Mouse (Mus musculus): ENCODE measurements around the gene Hemgn.

Gene Hemgn

DNA sequence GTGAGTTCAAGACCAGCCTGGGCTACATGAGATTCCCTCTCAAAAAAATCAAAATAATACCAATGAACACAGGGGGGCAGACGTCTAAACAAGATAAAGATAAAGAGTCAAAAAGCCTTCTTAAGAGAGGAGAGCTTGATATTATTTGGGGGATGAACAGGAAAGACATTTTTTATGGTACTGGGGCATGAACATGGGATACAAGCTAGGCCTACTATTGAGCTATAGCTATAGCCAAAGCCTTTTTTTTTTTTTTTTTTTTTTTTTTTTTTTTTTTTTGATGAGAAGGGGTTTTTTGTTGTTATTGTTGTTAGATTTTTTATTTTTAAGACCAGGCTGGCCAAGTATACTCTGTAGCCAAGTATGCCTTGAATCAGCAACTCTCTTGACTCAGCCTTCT is 1.2 kb downstream of the Hemgn start:
- no peak for DNase-seq (ENCODE audit: low spot score)

DNA sequence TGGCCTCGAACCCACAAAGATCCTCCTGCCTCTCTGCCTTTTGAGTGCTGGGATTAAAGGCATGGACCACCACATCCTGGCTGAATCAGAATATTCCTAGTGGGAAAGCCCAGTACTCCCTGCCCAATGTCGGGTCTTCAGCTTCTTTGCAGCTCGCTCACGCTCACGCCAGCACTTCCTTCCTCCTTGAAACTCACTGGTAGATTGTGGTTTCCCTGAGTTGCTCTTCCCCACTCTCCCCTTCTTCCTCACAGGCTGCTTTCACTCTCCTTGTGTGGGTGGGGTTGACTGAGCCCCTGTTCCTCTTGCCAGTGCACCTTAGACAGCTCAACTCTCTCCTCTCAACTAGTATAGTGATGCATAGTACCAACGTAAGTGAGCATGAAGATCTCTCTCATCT is 1.8 kb downstream of the Hemgn start:
- peak; percentile 63 for DNase-seq (ENCODE audit: low spot score)

DNA sequence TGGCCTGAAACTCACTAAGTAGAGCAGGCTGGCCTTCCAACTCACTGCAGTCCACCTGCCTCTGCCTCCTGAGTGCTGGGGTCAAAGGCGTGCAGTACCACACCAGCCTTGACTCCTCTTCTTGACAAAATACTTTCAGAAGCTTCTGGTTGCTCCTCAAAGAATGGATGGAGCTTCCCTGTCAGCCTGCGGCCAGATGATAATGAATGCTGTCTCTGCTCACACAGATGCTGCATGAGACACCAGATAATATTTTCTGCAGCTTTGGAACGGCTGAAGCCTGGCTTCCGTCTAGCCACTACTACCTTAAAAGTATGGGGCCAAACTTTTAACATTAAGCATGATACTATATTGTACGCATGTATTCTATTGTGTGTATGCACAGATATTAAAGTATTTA is 2.6 kb downstream of the Hemgn start:
- DNase-seq (ENCODE audit: low spot score): no peak

DNA sequence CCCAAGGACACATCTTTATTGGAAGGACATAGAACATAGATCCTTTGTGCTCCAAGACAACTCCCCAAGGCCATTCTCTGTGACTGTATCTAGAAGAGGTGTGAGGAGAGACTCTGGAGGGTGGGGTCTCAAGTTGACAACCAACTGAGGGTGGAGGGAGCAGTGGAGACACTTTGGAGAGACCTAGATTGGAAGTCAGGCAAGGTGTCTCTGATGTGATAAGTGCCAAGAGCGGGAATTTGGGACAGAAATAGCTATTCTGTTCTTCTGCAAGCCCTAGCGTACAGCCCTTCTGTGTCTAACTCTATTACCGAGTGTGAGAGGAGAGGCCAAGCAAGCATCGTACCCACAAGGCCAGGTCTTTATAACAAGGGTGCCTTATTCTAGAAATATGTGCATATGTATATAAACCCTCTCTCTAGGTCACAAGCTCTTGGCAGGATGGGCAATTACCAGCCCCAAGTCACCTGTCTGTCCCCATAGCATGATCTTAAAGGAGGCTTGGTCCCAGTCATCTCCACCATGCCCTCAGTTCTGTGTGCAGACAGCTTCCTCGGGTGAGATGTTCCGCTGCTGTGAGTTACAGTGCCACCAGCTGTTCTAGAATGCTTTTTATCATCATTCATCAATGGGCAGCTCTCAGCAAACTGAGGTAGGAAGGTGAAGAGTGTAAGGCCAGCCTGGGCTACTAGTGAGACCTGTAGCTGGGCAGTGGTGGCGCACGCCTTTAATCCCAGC is 6.2 kb downstream of the Hemgn start:
- DNase-seq (ENCODE audit: low spot score): no peak

DNA sequence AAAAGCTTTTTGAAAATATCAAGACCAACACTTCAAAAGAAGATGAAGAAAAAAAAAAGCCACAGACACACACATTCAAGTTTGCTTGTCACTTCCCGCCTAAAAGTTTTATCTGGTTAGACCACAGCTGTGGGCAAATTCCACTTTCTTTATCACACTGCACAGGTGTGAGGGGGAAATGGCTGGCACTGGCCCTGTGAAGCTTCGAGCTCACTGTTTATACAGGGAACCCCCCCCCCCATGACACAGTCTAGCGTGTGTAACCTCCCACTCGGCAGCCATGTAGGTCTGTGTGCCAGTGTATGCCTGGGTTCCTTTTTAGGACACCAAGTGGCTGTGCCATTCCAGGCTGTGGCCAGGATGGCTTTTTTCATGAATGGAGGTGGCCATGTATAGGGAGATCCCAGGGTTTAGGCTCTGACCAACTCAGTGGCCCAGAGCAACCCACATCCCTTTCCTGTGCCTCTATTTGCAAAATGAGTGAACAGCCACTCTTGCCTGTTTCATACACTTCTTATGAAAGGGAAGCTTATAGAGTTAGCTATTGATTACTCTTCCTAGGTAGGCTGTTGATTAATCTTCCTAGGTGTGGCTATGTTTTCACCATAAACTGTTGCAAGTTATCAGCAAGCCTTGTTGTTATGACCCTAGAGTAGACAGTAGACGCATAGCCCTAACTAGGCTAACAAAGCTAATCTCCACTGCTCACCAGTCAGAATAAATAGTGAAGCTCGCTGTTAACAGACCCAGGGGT is 9.1 kb downstream of the Hemgn start:
- DNase-seq (ENCODE audit: low spot score): peak; percentile 83

DNA sequence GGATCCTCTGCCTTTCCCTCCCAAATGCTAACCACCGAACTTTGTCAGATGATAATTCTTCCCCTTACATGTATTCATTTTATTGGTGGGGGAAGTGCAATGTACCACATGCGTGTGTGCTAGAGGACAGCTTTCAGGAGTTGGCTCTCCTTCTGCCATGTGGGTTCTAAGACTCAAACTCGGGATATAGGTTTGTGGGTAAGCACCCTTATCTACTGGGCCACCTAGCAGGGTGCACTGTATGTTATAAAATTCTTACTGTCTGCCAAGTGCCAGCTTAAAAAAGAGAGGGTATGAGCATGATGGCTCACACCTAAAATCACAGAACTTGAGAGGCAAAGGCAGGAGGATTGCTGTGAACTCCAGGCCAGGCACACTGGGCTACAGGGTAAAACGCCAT is 14.5 kb downstream of the Hemgn start:
- no peak for DNase-seq (ENCODE audit: low spot score)

DNA sequence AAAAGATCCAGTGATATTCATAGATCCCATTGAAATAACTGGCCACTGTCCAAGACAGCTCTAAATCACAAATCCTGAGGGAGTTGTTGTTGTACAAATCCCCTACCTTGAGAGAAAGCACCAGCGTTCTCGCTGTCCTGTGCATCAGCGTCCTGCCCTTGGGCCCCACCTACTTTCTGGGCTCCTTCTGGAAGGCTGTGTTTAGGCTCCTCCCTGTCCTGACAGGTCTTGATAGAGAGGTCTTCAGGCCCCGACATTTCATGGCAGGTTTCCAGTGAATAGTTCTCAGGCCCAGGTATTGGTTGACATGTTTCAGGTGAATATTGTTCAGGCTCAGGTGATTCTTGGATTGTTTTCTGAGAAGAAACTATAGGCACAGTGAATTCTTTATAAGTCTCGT is 17.6 kb downstream of the Hemgn start:
- DNase-seq (ENCODE audit: low spot score): no peak

DNA sequence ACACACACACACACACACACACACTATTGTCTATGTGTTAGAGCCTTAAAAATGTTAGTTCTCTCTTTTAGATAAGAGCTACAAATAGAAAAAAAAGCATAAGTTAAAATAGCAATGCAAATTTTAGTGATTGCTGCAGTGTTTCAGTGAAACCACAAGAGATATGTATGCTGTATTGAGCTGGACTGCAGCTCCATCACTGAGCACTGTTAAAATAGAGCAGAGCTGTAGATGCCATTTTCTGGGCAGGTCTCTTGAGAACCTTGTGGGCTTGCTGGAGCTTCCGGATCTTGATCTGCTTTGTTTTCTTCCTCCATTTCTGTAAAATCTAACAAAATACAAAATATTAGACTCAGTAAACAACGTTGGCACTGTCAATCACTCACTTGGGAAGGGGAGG is 18.9 kb downstream of the Hemgn start:
- DNase-seq (ENCODE audit: low spot score): no peak

DNA sequence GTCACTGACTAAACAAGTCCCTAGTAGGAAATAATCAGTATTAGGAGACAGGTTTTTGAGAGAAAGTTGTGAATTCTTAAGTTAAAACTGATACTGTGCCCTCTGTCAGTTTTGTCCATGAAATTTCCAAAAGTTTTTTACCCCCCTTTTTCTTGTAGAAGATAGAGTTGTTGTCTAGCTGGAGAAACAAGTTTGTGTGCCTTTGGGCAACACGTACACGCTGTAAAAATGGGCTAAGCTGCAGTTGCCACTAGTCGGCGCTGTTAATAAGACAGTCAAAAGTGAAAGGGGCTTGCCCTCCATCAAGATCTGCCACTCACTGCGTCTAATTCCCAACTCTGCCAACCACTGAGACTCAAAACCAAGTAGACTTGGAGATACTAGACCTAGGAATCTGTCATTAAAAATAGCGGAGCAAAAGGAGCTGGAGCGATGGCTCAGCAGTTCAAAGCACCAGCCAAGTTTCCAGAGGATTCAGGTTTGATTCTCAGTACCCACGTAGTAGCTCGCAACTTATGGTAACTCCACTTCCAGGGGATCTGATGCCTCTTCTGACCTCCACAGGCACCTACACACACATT is 22.8 kb downstream of the Hemgn start:
- peak; percentile 86 for DNase-seq (ENCODE audit: low spot score)

DNA sequence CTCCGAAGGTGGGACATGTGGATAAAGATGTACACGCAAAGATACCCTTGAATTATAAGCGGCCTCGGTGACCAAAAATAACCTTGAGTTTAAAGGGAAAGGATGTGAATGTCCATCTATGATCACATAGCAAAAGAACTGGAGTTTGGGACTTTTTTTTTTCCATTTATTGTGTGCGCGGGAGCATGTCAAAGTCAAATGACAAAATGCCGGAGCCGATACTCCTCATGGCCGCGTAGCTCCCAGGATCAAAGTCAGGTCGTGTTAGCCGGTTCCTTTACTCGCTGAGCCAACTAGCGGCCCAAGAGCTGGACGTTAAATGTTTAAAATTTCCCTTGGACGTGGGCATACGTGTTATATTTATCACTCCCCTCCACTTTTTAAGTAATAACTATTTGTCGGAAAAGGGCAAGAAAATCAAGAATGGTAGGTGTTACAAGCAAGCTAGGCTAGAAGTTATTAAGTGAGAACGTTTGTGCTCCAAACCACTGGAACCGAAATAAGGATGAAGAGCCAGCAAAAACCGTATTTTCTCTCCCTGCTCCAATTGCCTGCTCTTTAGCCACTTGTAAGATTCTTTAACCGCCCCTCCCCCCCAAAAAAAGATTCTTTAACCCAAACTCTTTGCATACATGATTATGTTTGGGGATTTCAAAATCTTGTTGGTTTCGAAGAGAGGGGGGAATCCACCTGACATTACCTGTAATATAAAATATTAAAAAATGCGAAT is 23.5 kb downstream of the Hemgn start:
- DNase-seq (ENCODE audit: low spot score): peak; percentile 40

DNA sequence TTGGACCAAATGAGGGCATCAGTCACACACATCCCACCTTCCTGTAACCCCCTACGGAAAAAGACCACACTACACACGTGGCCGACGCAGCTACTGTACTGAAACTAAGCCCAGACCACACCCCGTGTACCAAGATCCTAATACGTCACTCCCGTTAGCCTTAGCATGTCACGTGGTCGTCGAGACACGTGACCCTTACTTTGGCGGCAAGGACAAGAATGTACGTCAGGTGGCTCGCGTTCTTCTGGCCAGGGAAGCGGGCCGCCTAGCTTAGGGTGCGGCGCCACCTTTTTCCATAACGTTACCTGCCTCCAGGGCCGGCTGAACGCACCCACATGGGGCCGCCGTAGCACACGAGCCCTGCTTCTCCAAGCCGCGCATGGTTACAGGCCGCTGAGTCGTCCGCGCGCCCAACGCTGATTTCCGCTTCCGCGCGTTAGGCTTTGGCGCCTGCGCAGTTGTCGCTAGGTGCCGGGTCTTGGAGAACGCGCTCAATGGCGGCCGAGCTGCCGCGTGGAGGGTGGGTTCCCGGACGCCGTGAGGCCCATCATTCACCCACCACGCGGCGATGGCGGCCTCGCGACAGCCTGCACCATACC is 24.2 kb downstream of the Hemgn start, which contains the start of gene Trmo:
Trmo (minus strand) TSS at position 425 of the 599 bp plus-strand sequence.
- DNase-seq (ENCODE audit: low spot score): peak; percentile 93

DNA sequence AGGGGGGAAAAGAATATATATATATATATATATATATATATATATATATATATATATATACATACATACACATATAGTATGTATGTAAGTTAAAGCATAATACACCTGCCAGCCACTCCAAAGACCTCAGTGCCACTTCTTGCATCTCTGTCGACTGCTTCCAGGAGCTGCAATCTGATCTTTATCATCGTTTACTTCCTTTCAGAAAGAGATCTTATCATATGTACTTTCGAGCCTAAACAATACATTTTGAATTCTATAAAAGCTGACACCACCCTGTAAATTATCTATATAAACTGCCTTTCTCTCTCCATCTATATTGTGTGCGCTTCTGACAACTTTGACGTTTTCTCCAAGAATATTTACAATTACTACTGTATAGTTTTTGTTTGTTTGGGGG is 24.8 kb downstream of the Hemgn start:
- DNase-seq (ENCODE audit: low spot score): peak; percentile 23

DNA sequence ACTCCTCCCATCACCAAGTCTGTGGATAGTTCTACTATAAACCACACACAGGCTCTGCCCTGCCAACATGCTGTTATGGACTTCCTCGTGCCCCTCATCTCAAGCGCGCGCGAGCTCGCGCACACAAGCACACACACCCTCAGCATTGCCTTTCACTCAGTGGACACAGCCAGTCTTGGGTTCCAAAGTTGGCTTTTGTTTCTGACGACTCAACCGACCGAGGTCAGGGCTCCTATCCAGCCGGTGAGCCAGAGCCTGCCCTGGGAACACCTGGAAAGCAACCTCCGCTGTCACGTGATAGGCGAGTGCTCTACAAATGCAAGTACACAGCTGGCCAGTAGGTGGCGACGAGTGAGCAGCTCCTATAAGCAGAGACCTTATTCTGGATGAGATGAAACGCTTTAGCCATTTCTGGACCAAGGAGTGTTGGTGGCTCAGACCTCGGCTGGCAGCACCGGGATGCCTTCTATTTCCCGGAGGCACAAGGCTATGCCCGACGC is 38.4 kb downstream of the Hemgn start:
- peak; percentile 56 for DNase-seq (ENCODE audit: low spot score)

DNA sequence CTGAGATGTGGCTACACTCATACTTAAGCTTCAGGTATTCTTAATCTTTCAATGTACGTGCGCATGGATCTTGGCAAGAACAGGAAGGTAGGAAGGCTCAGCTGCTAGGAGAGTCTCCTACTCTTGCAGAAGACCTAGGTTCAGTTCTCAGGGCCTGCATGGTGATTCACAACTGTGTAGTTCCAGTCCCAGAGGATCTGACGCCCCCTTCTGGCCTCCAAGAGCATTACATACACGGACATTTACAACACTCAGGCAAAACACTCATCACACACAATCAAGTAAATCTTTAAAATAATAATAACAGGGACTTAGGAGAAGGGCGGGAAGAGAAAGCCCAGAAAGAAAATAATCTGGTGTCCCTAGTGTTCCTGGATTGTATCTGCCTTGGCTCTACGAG is 38.9 kb downstream of the Hemgn start:
- DNase-seq (ENCODE audit: low spot score): peak; percentile 47

DNA sequence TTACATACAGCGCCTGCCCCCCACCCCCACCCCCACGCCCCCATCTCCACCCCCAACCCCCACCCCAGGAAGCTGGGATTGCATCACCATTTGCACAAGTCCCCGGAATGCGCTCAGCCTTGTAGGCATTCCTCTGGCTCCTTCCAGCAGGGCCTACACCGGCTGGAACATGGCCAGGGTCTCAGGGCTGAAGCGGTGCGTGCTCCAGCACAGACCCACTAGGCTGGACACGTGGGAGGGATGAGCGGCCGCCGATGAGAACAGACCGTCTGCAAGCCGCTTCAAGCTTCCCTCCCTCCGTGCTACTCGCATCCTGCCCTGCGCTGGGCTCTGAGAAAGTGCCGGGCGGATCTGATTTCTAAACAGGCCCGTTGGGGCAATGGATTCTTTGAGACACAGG is 42.3 kb downstream of the Hemgn start:
- no peak for DNase-seq (ENCODE audit: low spot score)

DNA sequence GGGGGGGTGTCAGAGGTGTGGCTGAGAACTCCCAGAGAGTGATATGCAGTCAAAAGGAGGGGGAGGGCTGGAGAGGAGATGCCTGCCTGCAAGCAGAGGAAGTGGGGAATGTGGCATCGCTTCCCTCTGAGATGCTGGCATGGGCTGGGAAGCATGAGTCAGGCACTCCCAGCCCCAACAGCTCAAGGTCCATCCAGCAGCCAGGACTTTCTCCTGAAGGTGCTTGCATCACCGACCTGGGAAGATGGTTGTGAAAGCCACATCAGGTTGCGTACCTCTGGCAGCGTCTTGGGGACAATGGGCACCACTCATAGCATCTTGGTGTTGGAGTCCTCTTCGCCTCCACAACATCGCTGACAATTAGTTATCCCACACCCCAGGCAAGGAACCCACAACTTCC is 42.9 kb downstream of the Hemgn start:
- DNase-seq (ENCODE audit: low spot score): no peak

DNA sequence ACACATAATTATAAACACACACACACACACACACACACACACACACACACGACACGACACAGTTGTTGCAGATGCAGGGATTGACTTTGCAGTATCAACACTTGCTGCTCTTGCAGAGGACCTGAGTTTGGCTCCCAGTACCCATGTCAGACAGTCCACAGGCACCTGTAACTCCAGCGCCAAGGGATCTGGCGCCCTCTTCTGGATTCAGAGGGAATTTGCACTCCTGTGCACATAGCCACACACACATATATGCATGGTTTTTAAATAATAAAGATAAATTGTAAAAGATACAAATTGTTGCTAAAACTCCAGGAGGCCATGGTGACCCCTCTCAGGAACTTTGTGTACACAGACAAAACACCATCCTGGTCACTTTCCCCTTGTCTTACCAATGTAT is 44.2 kb downstream of the Hemgn start:
- DNase-seq (ENCODE audit: low spot score): no peak

DNA sequence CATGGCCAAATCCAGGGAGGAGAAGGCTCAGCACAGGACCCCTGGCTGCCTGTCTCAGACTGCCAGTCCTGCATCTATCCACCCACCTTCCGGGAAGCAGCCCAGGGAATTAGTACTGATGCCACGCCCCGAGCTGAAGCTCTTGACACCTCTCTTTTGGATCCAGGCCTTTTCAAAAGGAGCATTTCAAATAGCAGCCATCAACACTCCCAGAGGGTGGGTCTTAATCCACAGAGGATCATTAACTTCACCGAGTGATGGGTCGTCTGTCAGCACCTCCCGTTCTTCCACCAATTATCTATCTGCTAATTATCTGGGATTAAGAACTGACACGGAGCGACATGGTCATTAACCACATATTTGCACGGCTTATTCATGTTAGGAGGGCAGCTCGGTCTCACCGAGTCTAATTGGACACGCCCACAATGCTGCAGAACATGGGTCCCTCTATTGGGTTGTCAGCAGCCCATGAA is 45.8 kb downstream of the Hemgn start:
- DNase-seq (ENCODE audit: low spot score): no peak

DNA sequence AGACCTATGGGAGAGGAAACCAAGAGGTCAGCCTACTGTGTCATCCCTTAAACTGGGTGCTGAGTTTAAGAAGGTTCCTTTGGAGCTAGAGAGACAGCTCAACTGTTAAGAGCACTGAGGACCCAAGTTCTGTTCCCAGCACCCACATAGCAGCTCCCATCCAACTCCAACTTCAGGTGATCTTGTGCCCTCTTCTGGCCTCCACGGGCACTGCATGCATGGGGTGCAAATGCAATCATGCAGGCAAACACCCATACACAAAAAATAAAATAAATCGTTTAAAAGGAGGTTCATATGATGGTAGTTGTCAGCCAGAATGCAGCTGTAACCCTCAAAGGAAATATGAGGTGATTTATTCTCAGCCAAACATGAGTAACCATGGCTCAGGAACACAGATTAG is 48.9 kb downstream of the Hemgn start:
- no peak for DNase-seq (ENCODE audit: low spot score)

DNA sequence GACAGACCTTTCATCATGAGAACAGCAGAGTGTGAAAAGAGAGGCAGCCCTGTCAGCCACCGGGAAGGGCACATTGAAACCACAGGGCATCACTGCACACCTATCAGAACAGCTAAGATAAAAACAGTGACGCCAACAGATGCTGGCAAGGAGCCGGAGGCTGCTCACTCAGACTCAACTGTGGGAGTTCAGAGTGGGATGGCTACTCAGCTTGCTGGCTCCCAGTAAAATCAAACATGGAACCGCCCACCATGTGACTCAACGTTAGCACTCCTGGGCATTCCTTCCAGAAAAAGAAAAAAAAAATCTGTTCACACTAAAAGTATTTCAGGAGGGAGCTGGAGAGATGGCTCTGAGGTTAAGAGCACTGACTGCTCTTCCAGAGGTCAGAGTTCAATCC is 52.0 kb downstream of the Hemgn start:
- DNase-seq (ENCODE audit: low spot score): no peak

DNA sequence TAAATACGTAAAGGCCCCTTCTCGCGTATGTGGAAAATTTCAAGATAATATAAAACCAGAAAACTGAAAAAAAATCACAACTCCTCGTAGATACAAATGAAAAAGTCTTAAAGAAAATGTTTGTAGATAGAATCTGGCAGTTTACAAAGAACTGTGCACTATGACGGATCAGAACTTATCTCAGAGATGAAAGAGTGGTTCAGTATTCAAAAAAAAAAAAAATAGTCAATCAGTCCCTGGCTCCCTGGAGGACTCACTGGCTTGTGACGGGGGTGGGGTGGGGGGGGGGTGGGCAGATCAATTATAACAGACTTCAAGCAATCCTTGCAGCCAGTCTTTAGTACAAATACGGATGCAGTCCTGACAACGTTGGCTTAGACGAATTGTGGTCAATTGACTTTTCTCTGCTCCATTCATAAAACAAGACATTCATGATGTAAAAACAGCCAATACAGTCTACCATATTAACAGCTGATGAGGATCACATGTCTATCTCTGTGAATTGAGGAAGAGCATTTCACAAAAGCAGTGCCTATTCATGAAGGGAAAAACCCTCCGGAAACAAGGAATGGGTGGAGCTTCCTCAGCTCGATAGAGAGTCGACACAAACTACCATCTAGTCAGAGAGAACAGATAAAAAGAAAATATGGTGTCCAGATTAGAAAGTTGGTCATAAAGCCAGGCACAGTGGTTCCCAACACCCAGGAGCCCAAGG is 53.6 kb downstream of the Hemgn start:
- DNase-seq (ENCODE audit: low spot score): no peak
